Mouse (Mus musculus): Measurements from ENCODE around the gene Lrch3.

GRCm38 (mm10) chr16:32913937-32914881 is at the start of gene Lrch3:
- TF ChIP-seq POLR2A (IDR thresholded peaks at IDR 0.05; ENCODE audit: borderline replicate concordance, extremely low read depth, insufficient read depth, insufficient read length, poor library complexity, severe bottlenecking) (peak; percentile 96), CTCF (IDR thresholded peaks at IDR 0.05; ENCODE audit: borderline replicate concordance, extremely low read depth, insufficient read depth, insufficient read length) (no peak)
